Mouse (Mus musculus) lung, postnatal 0 days (tissue): ENCODE measurements around the gene Fto.

Source experiments
- CTCF ChIP-seq: IDR thresholded peaks from 2 replicates; pipeline ENCODE4 v1.5.1; 2016; ENCODE audit warnings: antibody characterized with exemption, mild to moderate bottlenecking
- EP300 ChIP-seq: IDR thresholded peaks from 2 replicates; pipeline ENCODE4 v1.6.1; 2016; ENCODE audit warnings: antibody characterized with exemption, mild to moderate bottlenecking, control low read depth

- TF ChIP-seq CTCF (no peak), EP300 (no peak)
Measured at GRCm38 (mm10) chr8:91557041-91557587, 243.8 kb downstream of the Fto start.
